Mouse (Mus musculus) hindbrain, embryonic 14.5 days (tissue): ENCODE measurements around the gene Timm10b. TPM values are rescaled to one million over a fixed set of nuclear protein-coding genes. Genes with fewer than 3 reads are reported as not detected.

Source experiments
- ATAC-seq: fragments of 200-750 bp; cut with Nextera tagmentation; 2 replicates; pipeline ENCODE4 v1.8.0; 2017; ENCODE audit warnings: moderate number of reproducible peaks, mild to moderate bottlenecking, moderate TSS enrichment, moderate library complexity; ENCODE audit not compliant: low FRiP score
- DNase-seq: peaks from one replicate; pipeline ENCODE4 v3.0.0-alpha.2; 2015; ENCODE audit warnings: low spot score
- H3K27ac ChIP-seq: fragments of 300-500 bp; sonication (generic); 2 replicates; pipeline ENCODE4 v1.5.1; 2014; ENCODE audit warnings: mild to moderate bottlenecking, moderate library complexity
- H3K27me3 ChIP-seq: fragments of 300-500 bp; sonication (generic); 2 replicates; pipeline ENCODE4 v1.6.1; 2014; ENCODE audit warnings: mild to moderate bottlenecking, low read length, mixed read lengths; ENCODE audit not compliant: control insufficient read depth, insufficient read depth
- H3K36me3 ChIP-seq: fragments of 300-500 bp; sonication (generic); replicated peaks from 2 replicates; pipeline ENCODE4 v1.6.1; 2014; ENCODE audit not compliant: control insufficient read depth, insufficient read depth
- H3K4me1 ChIP-seq: fragments of 300-500 bp; sonication (generic); replicated peaks from 2 replicates; pipeline ENCODE4 v1.6.1; 2014; ENCODE audit warnings: antibody characterized with exemption, low read length, mixed read lengths; ENCODE audit not compliant: control insufficient read depth, insufficient read depth
- H3K4me2 ChIP-seq: fragments of 300-500 bp; sonication (generic); replicated peaks from 2 replicates; pipeline ENCODE4 v1.6.1; 2014; ENCODE audit warnings: mild to moderate bottlenecking, moderate library complexity
- H3K4me3 ChIP-seq: fragments of 300-500 bp; sonication (generic); replicated peaks from 2 replicates; pipeline ENCODE4 v1.5.1; 2014; ENCODE audit warnings: mild to moderate bottlenecking, low read length
- H3K9ac ChIP-seq: fragments of 300-500 bp; sonication (generic); 2 replicates; pipeline ENCODE4 v1.6.1; 2014
- H3K9me3 ChIP-seq: fragments of 300-500 bp; sonication (generic); 2 replicates; pipeline ENCODE4 v1.6.1; 2016; ENCODE audit warnings: low read length; ENCODE audit not compliant: control insufficient read depth
- WGBS: fragments of 180-500 bp; shearing (Covaris S2); extraction: QIAGEN DNeasy Blood & Tissue Kit; methylation state at CpG from one replicate; pipeline ENCODE4 v1.1.7; 2014; 5-methylcytosine and 5-hydroxymethylcytosine counted together
- polyA plus RNA-seq: library from polyadenylated mRNA; unstranded; fragments of >200 nt; fragmentation: Nextera tagmentation; extraction: Ambion mirVana; gene quantifications from 2 replicates; pipeline ENCODE4 v1.2.1, GENCODE M21; 2014

Gene Timm10b
- 147 and 154 TPM in 2 replicates for polyA plus RNA-seq

DNA sequence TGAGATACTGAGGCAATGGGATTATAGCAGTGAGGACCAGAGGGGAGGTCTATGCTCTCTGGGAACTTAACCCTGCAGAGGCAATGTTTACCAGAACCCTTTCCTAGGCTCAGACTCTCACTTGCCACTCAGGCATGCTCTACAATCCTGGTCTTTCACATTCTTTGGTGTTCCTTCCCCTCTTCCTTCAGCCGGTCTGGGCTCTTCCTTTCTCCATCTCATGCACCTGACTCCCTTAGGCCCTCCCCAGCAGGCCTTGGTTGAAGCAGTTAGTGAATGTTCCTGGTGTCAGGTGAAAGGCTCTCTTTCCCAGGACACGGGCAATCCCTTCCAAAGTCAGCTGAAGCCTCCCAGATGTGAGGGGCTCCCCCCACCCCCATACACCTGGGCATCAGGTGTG is at the start of gene Timm10b:
Gene Timm10b (plus strand): TSS at position 301 of the 400 bp plus-strand sequence.
- ATAC-seq (no peak; the same call in 1 of the 2 replicates), DNase-seq (no peak)
- Histone ChIP-seq H3K4me1 (peaks cover 22% of the 10 kb centered on the region), H3K36me3 (peaks cover 34% of the 10 kb centered on the region), H3K4me2 (peak within 1 kb of the TSS; percentile 82), H3K9me3 (no peaks in the 10 kb centered on the region), H3K27me3 (no peaks in the 10 kb centered on the region), H3K9ac (peak within 1 kb of the TSS; percentile 78), H3K4me3 (peak within 1 kb of the TSS; percentile 46), H3K27ac (peak within 1 kb of the TSS; percentile 73)
- 3% methylated on average over 2 of the region's 2 CpGs for WGBS

DNA sequence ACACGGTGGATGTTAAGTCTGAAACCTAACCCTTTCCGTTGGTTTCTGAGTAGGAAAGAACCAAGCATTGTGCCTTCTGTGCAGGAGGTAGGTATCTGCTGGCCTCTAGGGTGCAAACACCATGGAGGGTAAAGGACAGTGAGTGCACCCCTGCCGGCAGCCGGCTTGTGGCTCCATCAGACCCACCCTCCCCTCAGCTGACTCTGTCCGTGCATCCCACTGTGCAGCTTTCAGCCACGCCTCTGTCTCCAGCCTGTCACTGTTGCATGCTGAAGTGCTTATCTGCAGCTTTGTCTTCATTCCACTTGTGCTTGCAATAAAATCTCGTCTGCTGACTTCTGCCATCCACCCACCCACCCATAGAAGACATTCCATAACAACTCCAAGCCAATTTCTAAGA is 49.8 kb upstream of the Timm10b start:
- H3K36me3 ChIP-seq: no peaks in the 10 kb centered on the region
- WGBS: 25% methylated on average over 7 of the region's 7 CpGs
- ATAC-seq (no peak), DNase-seq (no peak)
- H3K4me2 ChIP-seq: no peak overlapping the region
- no peak overlapping the region for H3K4me3 ChIP-seq
- no peak overlapping the region for H3K9ac ChIP-seq
- H3K27ac ChIP-seq: no peak overlapping the region
- H3K9me3 ChIP-seq: no peaks in the 10 kb centered on the region
- no peaks in the 10 kb centered on the region for H3K27me3 ChIP-seq
- no peaks in the 10 kb centered on the region for H3K4me1 ChIP-seq

DNA sequence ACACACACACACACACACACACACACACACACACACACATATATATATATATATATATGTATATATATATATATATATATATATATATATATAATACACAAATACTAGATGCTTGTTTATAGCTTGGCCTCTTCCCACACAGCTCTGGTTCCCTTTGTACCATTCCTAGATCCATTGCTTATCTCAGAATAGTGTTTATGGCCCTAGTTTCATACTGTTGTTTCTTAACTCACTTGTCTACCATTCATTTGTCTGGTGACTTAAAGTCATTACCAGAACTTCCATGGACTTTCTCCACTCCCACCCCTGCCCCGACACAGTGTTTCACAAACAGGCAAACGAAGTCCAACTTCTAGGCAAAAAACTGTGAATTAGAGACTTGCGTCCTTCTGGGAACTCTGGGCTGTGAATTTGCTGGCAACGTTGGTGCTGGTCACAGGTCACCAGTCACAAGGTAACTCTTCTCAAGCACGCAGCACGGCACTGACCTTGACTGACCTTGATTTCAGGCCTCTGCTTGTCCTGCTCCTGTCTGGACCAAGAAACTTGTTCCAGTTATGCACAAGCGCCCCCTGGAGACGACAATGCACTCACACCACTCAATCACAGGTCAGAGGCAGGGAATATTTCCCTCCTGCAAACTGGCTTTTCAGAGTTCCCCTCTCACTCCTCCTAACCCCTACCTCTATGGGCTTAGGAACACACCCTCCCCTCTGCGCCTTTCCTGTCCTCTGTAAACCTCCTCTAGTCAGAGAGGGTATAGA is 36.8 kb upstream of the Timm10b start:
- Histone ChIP-seq H3K36me3 (no peaks in the 10 kb centered on the region), H3K9ac (no peak overlapping the region), H3K4me1 (no peaks in the 10 kb centered on the region), H3K27me3 (no peaks in the 10 kb centered on the region), H3K4me2 (no peak overlapping the region), H3K4me3 (no peak overlapping the region), H3K27ac (no peak overlapping the region), H3K9me3 (no peaks in the 10 kb centered on the region)
- peak; percentile 46; the same call in 1 of the 2 replicates for ATAC-seq
- DNase-seq: peak; percentile 61
- WGBS: 35% methylated on average over 9 of the region's 9 CpGs

DNA sequence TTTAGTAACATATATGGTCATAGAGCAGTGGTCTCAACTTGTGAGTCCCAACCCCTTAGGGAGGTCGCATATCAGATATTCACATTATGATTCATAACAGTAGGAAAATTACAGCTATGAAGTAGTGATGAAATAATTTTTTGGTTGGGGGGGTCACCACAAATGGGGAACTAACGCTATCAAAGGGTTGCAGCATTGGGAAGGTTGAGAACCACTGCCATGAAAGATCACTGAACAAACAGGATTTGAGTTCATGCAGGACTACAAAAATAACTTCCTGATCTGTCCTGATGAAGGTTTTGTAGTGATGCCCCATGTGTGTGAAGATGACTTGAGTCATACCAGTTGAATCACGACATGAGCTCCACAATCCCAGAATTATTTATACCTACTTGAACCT is 31.4 kb upstream of the Timm10b start:
- H3K9ac ChIP-seq: no peak overlapping the region
- no peaks in the 10 kb centered on the region for H3K4me1 ChIP-seq
- ATAC-seq: no peak
- no peak overlapping the region for H3K4me2 ChIP-seq
- DNase-seq: no peak
- no peak overlapping the region for H3K27ac ChIP-seq
- no peak overlapping the region for H3K4me3 ChIP-seq
- H3K36me3 ChIP-seq: peaks cover 38% of the 10 kb centered on the region
- 91% methylated on average over 3 of the region's 3 CpGs for WGBS
- no peaks in the 10 kb centered on the region for H3K9me3 ChIP-seq
- no peaks in the 10 kb centered on the region for H3K27me3 ChIP-seq

DNA sequence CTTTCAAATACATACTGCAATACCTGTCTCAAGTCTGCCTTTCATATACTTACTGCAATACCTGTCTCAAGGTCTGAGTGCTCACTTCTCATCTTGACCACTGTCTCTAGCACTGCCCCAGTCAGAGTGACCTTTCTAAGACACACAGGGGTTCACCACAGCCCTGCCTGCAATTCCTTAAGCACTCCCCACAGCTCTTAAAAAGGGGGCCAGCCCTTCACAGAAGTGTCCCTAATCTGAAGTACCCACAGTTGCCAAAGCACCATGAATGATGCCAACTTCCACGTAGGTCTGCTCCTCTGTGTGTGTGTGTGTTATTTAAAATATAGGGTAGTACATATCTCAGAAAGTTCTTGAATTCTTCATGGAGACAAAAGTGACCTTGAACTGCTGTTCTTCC is 28.1 kb upstream of the Timm10b start:
- DNase-seq (no peak), ATAC-seq (no peak)
- H3K9ac ChIP-seq: no peak overlapping the region
- 96% methylated on average over 1 of the region's 1 CpGs for WGBS
- no peaks in the 10 kb centered on the region for H3K27me3 ChIP-seq
- H3K4me3 ChIP-seq: no peak overlapping the region
- H3K4me1 ChIP-seq: no peaks in the 10 kb centered on the region
- no peak overlapping the region for H3K27ac ChIP-seq
- no peak overlapping the region for H3K4me2 ChIP-seq
- H3K9me3 ChIP-seq: no peaks in the 10 kb centered on the region
- peaks cover 71% of the 10 kb centered on the region for H3K36me3 ChIP-seq

DNA sequence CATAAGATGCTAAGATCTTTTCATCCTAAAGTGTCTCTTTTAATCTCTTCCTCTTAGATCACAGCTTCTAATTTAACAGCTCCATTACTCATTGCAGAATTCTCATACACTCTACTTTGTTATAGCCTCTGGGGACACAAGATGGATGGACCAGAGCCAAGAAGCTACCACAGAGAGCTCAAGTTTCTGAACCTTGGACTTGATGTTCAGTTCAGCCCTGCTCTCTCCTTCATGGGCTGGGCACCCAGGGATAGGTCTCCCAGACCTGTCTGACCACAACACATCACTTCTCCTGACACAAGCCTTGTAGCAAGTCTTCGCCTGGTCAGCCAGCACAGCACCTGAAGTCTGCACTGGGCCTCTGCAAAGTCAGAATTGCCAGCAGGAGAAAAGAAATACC is 25.5 kb upstream of the Timm10b start:
- H3K4me1 ChIP-seq: no peaks in the 10 kb centered on the region
- H3K36me3 ChIP-seq: peaks cover 98% of the 10 kb centered on the region
- no peak overlapping the region for H3K27ac ChIP-seq
- H3K4me2 ChIP-seq: no peak overlapping the region
- no peak overlapping the region for H3K4me3 ChIP-seq
- H3K9me3 ChIP-seq: no peaks in the 10 kb centered on the region
- no peak for DNase-seq
- ATAC-seq: no peak
- H3K9ac ChIP-seq: no peak overlapping the region
- WGBS: 96% methylated on average over 1 of the region's 1 CpGs
- H3K27me3 ChIP-seq: no peaks in the 10 kb centered on the region

DNA sequence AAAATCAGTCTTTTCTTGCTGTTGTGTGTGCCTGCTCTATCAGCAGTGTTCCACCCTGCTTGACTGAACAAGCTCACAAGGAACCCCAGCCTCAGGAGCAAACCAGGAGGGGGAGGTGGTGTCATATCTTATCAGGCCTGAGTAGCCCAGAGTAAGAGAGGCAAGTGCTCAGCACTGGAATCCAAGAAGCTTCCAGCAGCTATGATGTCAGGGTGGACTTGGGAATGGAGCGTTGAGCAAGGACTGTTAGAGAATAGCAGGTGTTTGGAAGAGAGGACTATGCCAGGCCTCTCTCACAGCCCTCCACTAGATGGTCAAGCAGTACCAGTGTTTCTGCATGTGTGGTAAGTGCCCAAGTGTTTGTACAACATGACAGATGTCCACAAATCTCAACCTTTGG is 24.1 kb upstream of the Timm10b start:
- Histone ChIP-seq H3K27ac (no peak overlapping the region), H3K4me3 (no peak overlapping the region), H3K36me3 (peaks cover 99% of the 10 kb centered on the region), H3K4me1 (no peaks in the 10 kb centered on the region), H3K9me3 (no peaks in the 10 kb centered on the region), H3K4me2 (no peak overlapping the region), H3K27me3 (no peaks in the 10 kb centered on the region), H3K9ac (no peak overlapping the region)
- DNase-seq: no peak
- 100% methylated on average over 1 of the region's 1 CpGs for WGBS
- no peak for ATAC-seq

DNA sequence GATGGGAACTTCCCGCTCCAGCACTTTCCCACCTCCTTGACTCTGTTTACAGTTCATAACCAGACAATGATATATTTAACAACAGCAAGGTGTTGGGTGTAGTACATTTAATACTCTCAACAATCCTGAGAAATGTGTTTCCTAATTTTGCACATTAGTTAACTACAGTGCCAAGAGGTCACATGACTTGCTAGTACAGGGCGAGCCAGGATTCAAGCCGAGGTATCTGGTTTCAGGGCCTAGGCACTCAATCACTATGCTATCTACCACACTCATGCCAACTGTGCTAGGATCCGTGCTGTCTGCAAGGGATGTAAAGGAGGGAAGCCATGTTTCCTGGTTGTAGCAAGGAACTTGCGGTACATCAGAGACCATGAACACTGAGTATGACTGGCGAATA is 23.3 kb upstream of the Timm10b start:
- Histone ChIP-seq H3K27ac (no peak overlapping the region), H3K4me3 (no peak overlapping the region), H3K36me3 (peaks cover 99% of the 10 kb centered on the region), H3K9ac (no peak overlapping the region), H3K9me3 (no peaks in the 10 kb centered on the region), H3K27me3 (no peaks in the 10 kb centered on the region), H3K4me2 (no peak overlapping the region), H3K4me1 (no peaks in the 10 kb centered on the region)
- ATAC-seq: no peak
- DNase-seq: no peak
- WGBS: 95% methylated on average over 6 of the region's 6 CpGs

DNA sequence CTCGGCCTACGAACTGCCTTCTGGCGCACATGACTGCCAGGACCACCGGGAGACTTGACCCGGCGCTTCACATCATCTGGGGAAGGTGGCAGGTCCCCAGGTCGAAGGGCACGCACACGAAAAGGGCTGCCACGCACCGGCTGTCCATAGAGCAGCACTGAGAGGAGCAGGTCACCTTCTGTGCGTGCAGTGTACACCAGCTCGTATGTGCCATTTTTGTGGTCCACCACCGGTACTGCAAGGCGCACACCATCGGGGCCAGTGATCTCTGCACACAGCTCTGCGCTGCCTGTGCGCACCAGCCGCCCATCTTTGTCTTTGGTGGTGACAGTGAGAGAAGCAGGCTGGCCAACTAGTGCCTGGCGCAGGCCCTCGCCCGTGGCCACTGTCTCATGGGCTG is 22.0 kb upstream of the Timm10b start:
- WGBS: 96% methylated on average over 22 of the region's 22 CpGs
- Histone ChIP-seq H3K27ac (no peak overlapping the region), H3K4me2 (no peak overlapping the region), H3K9ac (no peak overlapping the region), H3K36me3 (peaks cover 99% of the 10 kb centered on the region), H3K4me1 (no peaks in the 10 kb centered on the region), H3K9me3 (no peaks in the 10 kb centered on the region), H3K4me3 (no peak overlapping the region), H3K27me3 (no peaks in the 10 kb centered on the region)
- no peak for DNase-seq
- ATAC-seq: no peak

DNA sequence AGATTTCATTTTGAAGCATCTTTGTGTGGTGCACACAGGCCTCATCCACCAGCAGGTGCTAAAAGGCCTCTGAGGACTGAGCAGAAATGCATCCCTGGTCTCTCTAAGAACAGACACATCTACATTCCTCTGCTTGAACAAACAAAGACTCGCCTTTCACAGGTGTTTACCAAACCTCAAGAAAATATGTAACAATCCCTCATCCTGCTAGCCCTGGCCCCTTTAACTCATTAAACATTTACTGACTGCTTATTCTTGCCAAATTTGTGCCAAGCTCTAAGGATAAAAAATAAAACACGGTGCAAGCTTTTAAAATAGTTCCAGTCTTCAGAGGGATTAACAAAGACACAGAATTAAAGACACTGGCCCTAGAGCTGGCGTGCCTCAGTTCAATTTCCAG is 20.2 kb upstream of the Timm10b start:
- Histone ChIP-seq H3K27me3 (no peaks in the 10 kb centered on the region), H3K4me1 (no peaks in the 10 kb centered on the region), H3K36me3 (peaks cover 99% of the 10 kb centered on the region), H3K27ac (no peak overlapping the region), H3K9me3 (no peaks in the 10 kb centered on the region), H3K4me2 (no peak overlapping the region), H3K4me3 (no peak overlapping the region), H3K9ac (no peak overlapping the region)
- 87% methylated on average over 3 of the region's 3 CpGs for WGBS
- DNase-seq (no peak), ATAC-seq (no peak)
